16 mouse cellular contexts compared by ENCODE assay signal in the genomic region with DNA sequence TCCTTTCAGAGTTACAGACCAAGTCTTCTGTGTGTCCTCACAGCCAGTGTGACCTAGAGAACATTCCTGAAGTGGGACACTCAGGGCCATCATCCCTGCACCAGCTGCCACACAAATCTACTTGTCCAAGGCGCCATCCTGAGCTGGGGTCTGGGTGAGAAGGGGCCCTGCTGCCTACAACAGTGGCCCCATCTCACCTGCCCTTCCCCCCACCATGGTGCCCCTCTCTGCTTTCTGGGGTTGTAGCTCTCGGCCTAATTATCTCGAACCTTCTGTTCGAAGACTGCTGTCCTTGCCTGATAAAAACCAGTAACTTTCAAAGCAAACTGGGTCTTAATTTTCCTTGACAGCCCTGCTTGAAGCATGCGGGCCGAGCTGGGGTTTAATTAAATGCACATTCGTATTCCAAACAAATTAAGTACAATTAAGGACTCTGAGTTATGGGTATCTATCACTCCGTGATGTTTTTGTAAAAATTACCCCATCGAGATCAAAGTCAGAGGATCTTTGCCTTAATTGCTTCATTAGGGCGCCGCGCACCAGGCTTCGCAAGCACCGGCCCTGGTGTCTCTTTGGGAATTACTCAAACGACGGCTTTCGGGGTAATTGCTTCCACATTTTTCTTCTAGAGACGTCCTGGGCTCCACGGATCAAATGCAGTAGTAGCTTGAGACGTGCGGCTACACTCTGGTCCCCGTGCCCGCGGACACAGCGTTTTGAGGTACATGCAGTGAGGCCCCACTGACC.
A peak's percentile ranks its signal among the peaks of the same experiment; 100 is the strongest.
DNase-seq lines count a peak whose midpoint lies in the region; ATAC-seq lines count a peak whose summit lies in the region.
"Had no signal": no experiment of that assay in that cellular context is flagged by ENCODE, and none has a peak within 500 bp of the region (broad histone marks: within the 10 kb centered on the region; RNA-seq: fewer than 3 reads in every experiment).

No protein-coding gene starts in this region.

- H3K4me3 ChIP-seq in hindbrain, embryonic 13.5 days = no peak overlapping the region
- no peak overlapping the region for H3K4me3 ChIP-seq in hindbrain, embryonic 10.5 days
- H3K4me3 ChIP-seq in limb, embryonic 10.5 days = peak overlapping the region; percentile 18; the same call in 1 of the 2 replicates
- H3K4me3 ChIP-seq: embryonic facial prominence, embryonic 15.5 days; midbrain, embryonic 13.5 days; myocyte had no signal

- H3K9ac ChIP-seq in hindbrain, embryonic 13.5 days = no peak overlapping the region
- H3K9ac ChIP-seq: embryonic facial prominence, embryonic 15.5 days; hindbrain, embryonic 14.5 days; midbrain, embryonic 13.5 days had no signal

- 51% methylated on average over 25 of the region's 25 CpGs for WGBS in hindbrain, embryonic 13.5 days
- 71% methylated on average over 25 of the region's 25 CpGs for WGBS in hindbrain, embryonic 10.5 days
- 11% methylated on average over 25 of the region's 25 CpGs for WGBS in limb, embryonic 10.5 days

- no peak overlapping the region for H3K4me2 ChIP-seq in hindbrain, embryonic 13.5 days
- H3K4me2 ChIP-seq: embryonic facial prominence, embryonic 15.5 days; hindbrain, embryonic 14.5 days; midbrain, embryonic 13.5 days had no signal

- no peaks in the 10 kb centered on the region for H3K36me3 ChIP-seq in hindbrain, embryonic 13.5 days
- H3K36me3 ChIP-seq in hindbrain, embryonic 10.5 days = no peaks in the 10 kb centered on the region
- no peaks in the 10 kb centered on the region for H3K36me3 ChIP-seq in limb, embryonic 10.5 days
- H3K36me3 ChIP-seq: embryonic facial prominence, embryonic 15.5 days; midbrain, embryonic 13.5 days had no signal

- peaks cover 16% of the 10 kb centered on the region for H3K27me3 ChIP-seq in hindbrain, embryonic 13.5 days
- peaks cover 3% of the 10 kb centered on the region for H3K27me3 ChIP-seq in hindbrain, embryonic 10.5 days (ENCODE audit: insufficient read depth, poor library complexity, severe bottlenecking)
- no peaks in the 10 kb centered on the region; the same call in 1 of the 2 replicates for H3K27me3 ChIP-seq in limb, embryonic 10.5 days (ENCODE audit: low read depth, poor library complexity, severe bottlenecking)

- no peaks in the 10 kb centered on the region for H3K9me3 ChIP-seq in hindbrain, embryonic 13.5 days
- H3K9me3 ChIP-seq in hindbrain, embryonic 10.5 days = no peaks in the 10 kb centered on the region
- H3K9me3 ChIP-seq in limb, embryonic 10.5 days (replicated peaks) = no peaks in the 10 kb centered on the region
- H3K9me3 ChIP-seq: embryonic facial prominence, embryonic 15.5 days; midbrain, embryonic 13.5 days had no signal

- no peak for DNase-seq in hindbrain, embryonic 10.5 days (ENCODE audit: low spot score)
- peak; percentile 30 for DNase-seq in embryo, embryonic 9.5 days (ENCODE audit: extremely low spot score)
- DNase-seq in limb, embryonic 10.5 days (ENCODE audit: low spot score) = peak; percentile 73
- DNase-seq in adrenal gland, postnatal 14 days = no peak
- no peak for DNase-seq in cerebellum, adult 18-20 months
- no peak for DNase-seq in ovary, postnatal 14 days (ENCODE audit: low spot score)
- DNase-seq: cerebellum, postnatal 14 days; gastrocnemius, postnatal 36 days; lung, postnatal 10 days; right cerebral cortex, postnatal 4 days had no signal

- 0 out of 2 replicates have a peak overlapping the region, but pooled peaks have one; percentile 30 for H3K27ac ChIP-seq in hindbrain, embryonic 13.5 days
- no peak overlapping the region; the same call in 1 of the 2 replicates for H3K27ac ChIP-seq in hindbrain, embryonic 10.5 days
- H3K27ac ChIP-seq in limb, embryonic 10.5 days = peak overlapping the region; percentile 85
- H3K27ac ChIP-seq: embryonic facial prominence, embryonic 15.5 days; hindbrain, embryonic 14.5 days; midbrain, embryonic 13.5 days had no signal

- H3K4me1 ChIP-seq in hindbrain, embryonic 13.5 days (replicated peaks) = peaks cover 21% of the 10 kb centered on the region
- H3K4me1 ChIP-seq in hindbrain, embryonic 10.5 days (replicated peaks) = peaks cover 35% of the 10 kb centered on the region
- H3K4me1 ChIP-seq in limb, embryonic 10.5 days = peaks cover 79% of the 10 kb centered on the region

- no peak for ATAC-seq in hindbrain, embryonic 13.5 days (ENCODE audit: low FRiP score)
- ATAC-seq: intestine, postnatal 0 days; midbrain, embryonic 13.5 days had no signal

Comparison
In these comparisons a context has a peak if more than half of its experiments do, and no peak if none do; other contexts are left out.
1. DNase-seq: peak in embryo, embryonic 9.5 days (single experiment) and limb, embryonic 10.5 days (single experiment); none in hindbrain, embryonic 10.5 days (single experiment), adrenal gland, postnatal 14 days (single experiment), cerebellum, adult 18-20 months (0 of 2) and ovary, postnatal 14 days (single experiment).